Mouse (Mus musculus): Measurements from ENCODE around the gene Rp9. TPM values are rescaled to one million over a fixed set of nuclear protein-coding genes. Genes with fewer than 3 reads are reported as not detected.

Rp9 gene
- total RNA-seq, 1 experiment from 2014 or later: 182 TPM

- ATAC-seq (replicated peaks; ENCODE audit: low read depth, poor library complexity, severe bottlenecking): peak; percentile 20; the same call in 1 of the 2 replicates
Measured at GRCm38 (mm10) chr9:22388401-22388980, 81.1 kb downstream of the Rp9 start.

- ATAC-seq (replicated peaks; ENCODE audit: low read depth, poor library complexity, severe bottlenecking): no peak
Measured at GRCm38 (mm10) chr9:22387901-22388300, 81.6 kb downstream of the Rp9 start.

GRCm38 (mm10) chr9:22385890-22386289 is 83.7 kb downstream of the Rp9 start:
- ATAC-seq (replicated peaks; ENCODE audit: low read depth, poor library complexity, severe bottlenecking): no peak

- no peak for ATAC-seq (replicated peaks; ENCODE audit: low read depth, poor library complexity, severe bottlenecking)
Measured at GRCm38 (mm10) chr9:22376086-22376485, 93.5 kb downstream of the Rp9 start.

- no peak for ATAC-seq (replicated peaks; ENCODE audit: low read depth, poor library complexity, severe bottlenecking)
Measured at GRCm38 (mm10) chr9:22372760-22373159, 96.8 kb downstream of the Rp9 start.

GRCm38 (mm10) chr9:22368030-22368429 is 101.5 kb downstream of the Rp9 start:
- ATAC-seq (replicated peaks; ENCODE audit: low read depth, poor library complexity, severe bottlenecking): no peak

- ATAC-seq (replicated peaks; ENCODE audit: low read depth, poor library complexity, severe bottlenecking): peak; percentile 79
Measured at GRCm38 (mm10) chr9:22366621-22367020, 102.9 kb downstream of the Rp9 start.

GRCm38 (mm10) chr9:22366221-22366620 is 103.3 kb downstream of the Rp9 start:
- no peak for ATAC-seq (replicated peaks; ENCODE audit: low read depth, poor library complexity, severe bottlenecking)

Other genes with a start within 250 kb of the Rp9 start
- gene Zfp809, start 244.0 kb downstream of the Rp9 start, total RNA-seq (2017): 38.4 and 41.9 TPM in 2 replicates
- 10.6 and 14.0 TPM in 2 replicates for gene Zfp599, start 209.8 kb downstream of the Rp9 start, total RNA-seq (2017)
- 13.1 and 20.7 TPM in 2 replicates for gene Zfp810, start 162.1 kb downstream of the Rp9 start, total RNA-seq (2017)
- 49.2 and 53.5 TPM in 2 replicates for gene Anln, start 80.6 kb downstream of the Rp9 start, total RNA-seq (2017)
- gene 9530077C05Rik, start 58.2 kb downstream of the Rp9 start, total RNA-seq (2017): 5.2 and 11.0 TPM in 2 replicates
- not detected in 2 replicates for gene Gm17545, start 15.5 kb downstream of the Rp9 start, total RNA-seq (2017)
- gene Bbs9, start 6.0 kb upstream of the Rp9 start, total RNA-seq (2017): 16.9 and 20.0 TPM in 2 replicates

Data from common myeloid progenitor, adult 5-6 weeks (primary cell).